Mouse (Mus musculus) activated CD4-positive, CD25-positive, alpha-beta regulatory T cell, adult 4 months (primary cell): Measurements from ENCODE around the gene Enox1. TPM values are rescaled to one million over a fixed set of nuclear protein-coding genes. Genes with fewer than 3 reads are reported as not detected.

Source experiments
- ATAC-seq: one replicate; pipeline ENCODE4 v1.8.0; 2017
- polyA plus RNA-seq, 2 experiments: library from polyadenylated mRNA; unstranded; fragments of 100-300 nt; shearing (Covaris generic); gene quantifications; one replicate each; pipeline ENCODE4 v1.2.1; 2017

Gene Enox1
- polyA plus RNA-seq, 2 experiments from 2014 or later: 0.41 TPM; not detected in 1

- ATAC-seq: no peak
Observed at GRCm38 (mm10) chr14:77376731-77377130, 220.2 kb downstream of the Enox1 start.

DNA sequence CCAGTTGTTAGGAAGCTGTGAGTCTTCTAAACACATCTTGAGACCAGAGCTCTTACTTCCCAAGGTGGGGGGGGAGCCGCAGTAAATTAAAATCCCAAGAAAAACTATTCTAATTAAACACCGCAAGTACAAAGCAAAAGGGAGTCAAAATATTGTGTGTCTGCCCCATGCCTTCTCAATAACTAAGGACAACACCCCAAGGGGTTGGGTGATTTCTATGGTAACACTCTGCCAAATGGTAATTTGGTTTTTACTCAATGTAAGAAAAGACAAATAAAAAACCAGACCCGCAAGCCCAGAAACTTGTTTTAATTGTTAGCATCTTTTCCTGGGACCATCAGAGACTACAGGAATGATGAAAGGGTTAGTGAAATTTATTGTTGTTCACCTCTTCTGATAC is 220.9 kb downstream of the Enox1 start:
- no peak for ATAC-seq

- ATAC-seq: no peak
Observed at GRCm38 (mm10) chr14:77377873-77378272, 221.3 kb downstream of the Enox1 start.

- ATAC-seq: no peak
Observed at GRCm38 (mm10) chr14:77381532-77381931, 225.0 kb downstream of the Enox1 start.

DNA sequence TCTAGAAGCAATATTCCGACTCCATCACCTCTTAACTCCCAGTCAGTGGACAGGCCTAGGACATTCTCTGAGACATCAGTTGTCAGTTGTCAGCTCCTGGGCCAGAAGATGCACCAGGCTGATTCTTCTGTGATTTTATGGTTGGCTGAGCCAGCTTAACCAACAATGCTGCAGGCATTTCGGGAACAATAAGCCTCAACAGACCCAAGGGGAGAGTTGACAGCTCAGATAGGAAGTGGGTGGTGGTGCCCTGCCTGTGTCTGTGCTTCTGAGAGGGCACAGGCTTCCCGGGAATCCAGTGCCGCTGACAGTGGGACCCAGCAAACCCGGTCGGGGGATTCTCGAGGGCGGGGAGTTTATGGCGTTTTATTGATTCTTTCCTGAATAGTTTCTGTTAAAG is 229.1 kb downstream of the Enox1 start:
- no peak for ATAC-seq

DNA sequence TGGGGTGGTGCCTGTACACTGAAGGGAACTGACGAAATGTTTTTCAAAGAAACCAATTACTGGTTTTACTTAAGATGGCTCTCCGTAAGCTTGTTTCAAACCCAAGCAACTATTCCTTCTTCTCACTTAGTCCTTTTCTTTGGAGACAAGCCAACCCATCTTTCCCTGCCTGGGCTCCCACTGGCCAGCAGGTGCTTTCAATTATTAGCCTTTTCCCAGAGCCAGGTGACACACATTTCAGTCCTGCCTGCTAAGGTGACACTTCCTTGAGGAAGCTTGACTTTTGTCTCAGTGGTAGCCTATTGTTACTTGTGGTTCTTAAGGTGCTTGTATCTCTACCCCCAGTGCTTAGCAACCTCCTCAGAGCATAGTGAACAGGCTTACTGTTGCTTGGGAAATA is 231.3 kb downstream of the Enox1 start:
- ATAC-seq: no peak

DNA sequence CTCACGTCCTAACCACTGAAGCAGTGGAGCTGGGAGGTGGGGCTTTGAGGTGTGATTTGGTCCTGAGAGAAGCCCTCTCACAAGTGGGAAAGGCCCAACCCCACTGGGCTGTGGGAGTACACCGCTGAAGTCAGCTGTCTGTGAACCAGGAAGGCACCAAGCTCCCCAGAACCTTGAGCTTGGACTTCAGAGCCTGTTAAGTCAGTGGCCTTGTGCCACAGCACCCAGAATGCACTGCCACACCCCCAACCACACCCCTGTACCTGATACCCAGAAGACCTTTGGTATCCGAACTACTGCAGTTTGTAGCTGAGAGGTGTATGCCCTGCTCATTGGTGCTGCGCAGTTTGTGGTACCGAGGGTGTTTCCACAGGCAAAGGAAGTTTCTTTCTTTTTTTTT is 232.7 kb downstream of the Enox1 start:
- ATAC-seq: no peak

- ATAC-seq: no peak
Observed at GRCm38 (mm10) chr14:77392476-77392875, 235.9 kb downstream of the Enox1 start.

DNA sequence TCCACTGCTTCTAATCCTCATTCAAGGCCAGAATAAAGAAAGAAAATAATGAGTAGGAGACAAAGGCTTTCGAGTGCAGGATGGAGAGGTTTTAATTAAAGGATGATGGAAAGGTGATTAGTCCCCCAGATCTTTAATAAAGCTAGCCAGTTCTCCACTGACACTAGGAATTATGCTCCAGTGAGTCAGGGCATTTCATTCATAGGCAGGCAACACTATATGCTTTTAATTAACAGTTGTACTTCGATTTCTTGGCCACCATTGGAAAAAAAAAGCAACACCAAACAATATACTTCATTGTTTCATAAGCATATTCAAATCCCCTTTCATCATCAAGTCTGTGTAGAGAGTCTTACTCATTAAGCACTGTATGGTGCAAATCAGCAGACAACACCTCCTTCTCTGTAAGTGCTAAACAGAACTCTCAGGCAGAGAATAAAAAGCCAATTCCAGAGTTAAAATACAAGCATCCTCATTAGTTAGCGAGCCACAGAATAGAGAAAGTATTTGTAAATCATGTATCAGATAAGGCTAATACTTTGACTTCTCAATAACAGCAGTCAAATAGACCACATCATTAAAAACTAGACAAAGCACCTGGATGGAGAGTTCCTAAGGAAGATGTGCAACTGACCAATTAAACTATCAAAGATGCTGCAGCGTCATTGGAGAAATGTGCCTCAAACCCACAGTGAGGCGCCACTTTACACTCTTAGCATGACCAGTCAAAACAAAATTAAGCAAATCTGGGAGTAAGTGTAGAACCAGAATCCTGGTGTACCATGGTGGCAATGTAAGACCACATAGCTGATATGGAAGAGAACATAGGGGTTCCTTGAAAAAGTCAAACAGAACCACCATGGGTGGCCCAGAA is 249.9 kb downstream of the Enox1 start:
- no peak for ATAC-seq

DNA sequence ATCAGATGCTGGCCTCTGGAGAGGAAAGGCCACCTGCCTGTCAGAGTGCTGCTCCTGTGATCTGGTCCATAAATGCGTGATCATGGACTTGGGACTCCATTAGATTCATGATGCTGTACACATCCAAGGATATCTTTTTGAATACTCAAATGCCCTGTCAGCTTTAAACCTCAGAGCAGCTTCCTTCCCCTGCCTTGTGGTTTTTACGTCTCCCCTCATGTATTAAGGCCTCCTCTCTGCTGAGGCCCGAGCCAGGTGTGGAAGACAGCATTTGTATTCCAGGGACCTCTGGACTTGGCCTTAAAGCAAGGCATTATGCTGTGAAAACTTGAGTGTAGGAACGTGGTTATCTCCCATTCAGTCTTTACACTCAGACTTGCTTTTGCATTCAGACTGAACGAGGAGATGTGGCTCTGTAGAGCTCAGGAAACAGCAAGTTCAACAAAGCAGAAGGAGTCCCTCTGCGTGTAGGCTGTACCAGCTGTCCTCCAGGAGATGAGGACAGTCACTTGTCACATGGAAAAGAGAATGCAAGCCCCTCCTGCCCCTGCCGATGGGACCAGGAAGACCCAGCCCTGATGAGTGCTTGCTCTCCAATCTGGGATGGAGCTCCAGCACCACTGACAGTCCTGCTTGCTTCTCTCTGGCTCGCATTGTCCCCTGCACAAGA is 252.8 kb downstream of the Enox1 start:
- no peak for ATAC-seq

DNA sequence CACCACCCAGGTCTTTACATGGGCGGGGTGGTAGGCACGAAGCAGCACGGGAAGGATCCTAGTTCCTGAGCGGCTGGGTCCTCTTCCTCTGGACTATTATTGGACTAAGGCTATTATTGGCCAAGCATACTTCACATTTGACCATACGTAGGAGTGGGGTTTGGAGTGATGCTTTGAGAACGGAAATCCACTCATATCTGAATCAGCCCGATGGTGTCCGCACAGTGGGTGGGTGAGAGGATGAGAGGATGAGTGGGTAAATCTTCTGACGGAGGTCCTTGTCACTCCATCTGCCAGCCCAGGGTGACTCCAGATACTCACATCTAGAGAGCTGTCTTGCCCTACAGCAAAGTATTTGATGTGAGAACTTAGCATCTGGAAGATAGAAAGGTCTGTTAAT is 253.8 kb downstream of the Enox1 start:
- ATAC-seq: no peak

- no peak for ATAC-seq
Observed at GRCm38 (mm10) chr14:77413106-77413505, 256.5 kb downstream of the Enox1 start.

DNA sequence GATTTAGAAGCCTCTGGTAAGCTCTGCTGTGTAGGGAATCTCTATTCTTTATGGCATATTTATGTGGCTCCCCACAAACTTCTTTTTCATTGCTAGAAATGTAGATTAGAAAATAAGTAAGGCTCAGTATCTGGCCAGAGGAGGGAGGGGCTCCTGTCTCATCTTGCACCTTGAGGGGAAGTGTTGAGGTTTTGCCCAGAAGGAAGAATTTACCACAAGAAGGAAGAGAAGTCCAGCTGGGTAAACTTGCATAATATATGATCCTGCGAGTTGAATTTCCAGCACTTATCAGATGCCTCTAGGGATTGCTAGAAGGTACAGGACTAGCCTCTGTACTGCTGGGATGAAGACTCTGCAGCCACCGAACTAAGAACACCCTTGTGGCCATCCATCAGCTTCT is 259.8 kb downstream of the Enox1 start:
- no peak for ATAC-seq

DNA sequence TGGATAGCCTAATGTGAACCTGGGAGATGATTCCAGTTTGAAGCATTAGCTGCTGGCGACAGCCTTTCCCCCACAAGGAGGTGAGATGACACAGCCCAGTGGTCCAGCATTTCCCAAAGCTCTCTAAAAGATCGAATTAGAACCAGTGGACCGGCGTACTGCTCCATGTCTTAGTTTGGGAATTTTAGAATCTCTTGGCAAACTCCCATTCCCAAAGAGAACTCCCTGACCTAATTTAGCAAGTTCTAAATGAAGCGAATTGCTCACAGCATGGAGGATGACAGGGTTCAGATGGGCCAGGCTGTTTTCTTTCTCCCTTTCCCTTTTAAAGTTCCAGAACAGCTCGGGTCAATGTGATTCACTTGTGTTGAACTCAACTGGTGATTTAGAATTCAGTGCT is 264.5 kb downstream of the Enox1 start:
- no peak for ATAC-seq

GRCm38 (mm10) chr14:77423194-77423593 is 266.6 kb downstream of the Enox1 start:
- no peak for ATAC-seq

DNA sequence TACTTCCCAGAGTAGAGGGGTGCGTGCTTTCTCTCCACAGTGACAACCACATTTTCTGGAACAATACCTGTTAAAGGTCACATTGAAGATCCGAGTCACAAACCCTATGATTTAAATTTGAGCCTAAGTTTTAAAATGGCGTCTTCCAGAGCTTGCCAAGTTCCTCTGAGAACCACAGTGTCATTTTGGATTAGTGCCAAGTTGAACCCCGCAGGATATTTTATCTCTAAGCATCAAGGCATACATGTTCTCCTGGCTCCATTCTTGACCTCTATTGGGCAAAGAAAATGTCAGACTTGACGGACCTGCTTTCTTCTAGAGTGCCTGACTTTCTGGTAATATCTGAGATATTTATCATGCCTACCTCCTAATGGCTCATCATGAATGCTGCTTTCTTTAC is 282.9 kb downstream of the Enox1 start:
- ATAC-seq: no peak

GRCm38 (mm10) chr14:77440805-77441204 is 284.2 kb downstream of the Enox1 start:
- ATAC-seq: no peak

GRCm38 (mm10) chr14:77441541-77441940 is 285.0 kb downstream of the Enox1 start:
- ATAC-seq: no peak

- no peak for ATAC-seq
Observed at GRCm38 (mm10) chr14:77448001-77448400, 291.4 kb downstream of the Enox1 start.

- no peak for ATAC-seq
Observed at GRCm38 (mm10) chr14:77451916-77452315, 295.4 kb downstream of the Enox1 start.

DNA sequence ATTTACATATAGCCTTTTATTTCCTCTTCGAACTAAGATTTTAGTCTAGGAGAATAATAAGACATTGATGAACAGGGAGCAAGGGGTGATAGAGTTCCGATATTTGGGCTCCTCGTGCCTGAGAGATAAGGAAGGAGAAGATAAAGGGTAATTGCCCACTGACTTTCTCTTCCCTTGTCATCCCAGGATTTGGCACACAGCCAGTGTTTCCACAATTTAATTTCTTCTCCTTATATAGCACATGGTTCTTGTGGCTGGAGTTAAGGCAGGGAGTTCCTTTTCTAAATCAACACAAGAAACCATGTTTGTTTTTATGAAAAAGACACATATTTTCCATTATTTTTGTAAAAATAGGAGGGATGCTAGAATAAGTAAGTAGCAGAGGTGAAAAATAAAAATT is 299.5 kb downstream of the Enox1 start:
- ATAC-seq: no peak

GRCm38 (mm10) chr14:77456876-77457275 is 300.3 kb downstream of the Enox1 start:
- no peak for ATAC-seq

- no peak for ATAC-seq
Observed at GRCm38 (mm10) chr14:77458217-77458616, 301.7 kb downstream of the Enox1 start.

DNA sequence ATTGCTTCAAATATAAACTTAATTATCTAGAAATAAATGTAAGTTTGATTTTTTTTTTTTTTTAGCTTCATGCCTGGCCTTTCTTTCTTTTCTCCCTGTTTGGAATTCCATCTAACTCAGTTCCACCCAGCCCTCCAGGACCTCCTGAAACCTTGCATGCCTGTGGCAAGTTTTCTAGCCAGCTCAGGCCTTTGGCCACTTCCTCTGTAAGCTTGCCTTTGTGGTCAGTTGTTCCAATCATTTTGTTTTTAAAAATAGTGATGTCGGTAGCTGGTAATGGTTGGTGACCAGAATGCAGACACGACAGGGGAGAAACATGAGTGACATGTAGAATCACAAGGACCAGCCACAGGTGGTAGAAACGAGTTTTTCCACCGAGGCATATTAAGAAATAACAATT is 307.4 kb downstream of the Enox1 start:
- no peak for ATAC-seq
